Mouse (Mus musculus) heart, embryonic 12.5 days (tissue): ENCODE results near the gene Kcnmb4. TPM values are rescaled to one million over a fixed set of nuclear protein-coding genes. Genes with fewer than 3 reads are reported as not detected.
A peak's percentile ranks its signal among the peaks of the same experiment; 100 is the strongest.

Experiments
- ATAC-seq: fragments of 200-750 bp; cut with Nextera tagmentation; 2 replicates; pipeline ENCODE4 v1.8.0; 2017; ENCODE audit warnings: moderate TSS enrichment, moderate library complexity; ENCODE audit not compliant: insufficient number of reproducible peaks, low FRiP score
- H3K27ac ChIP-seq: fragments of 300-500 bp; sonication (generic); 2 replicates; pipeline ENCODE4 v1.5.1; 2016; ENCODE audit warnings: mild to moderate bottlenecking, moderate library complexity; ENCODE audit not compliant: poor library complexity, severe bottlenecking
- H3K27me3 ChIP-seq: fragments of 300-500 bp; sonication (generic); replicated peaks from 2 replicates; pipeline ENCODE4 v1.6.1; 2016; ENCODE audit warnings: mild to moderate bottlenecking, moderate library complexity
- H3K36me3 ChIP-seq: fragments of 300-500 bp; sonication (generic); 2 replicates; pipeline ENCODE4 v1.6.1; 2016; ENCODE audit warnings: mild to moderate bottlenecking, moderate library complexity
- H3K4me1 ChIP-seq: fragments of 300-500 bp; sonication (generic); replicated peaks from 2 replicates; pipeline ENCODE4 v1.6.1; 2016; ENCODE audit warnings: mild to moderate bottlenecking
- H3K4me2 ChIP-seq: fragments of 300-500 bp; sonication (generic); 2 replicates; pipeline ENCODE4 v1.6.1; 2016; ENCODE audit warnings: mild to moderate bottlenecking, moderate library complexity
- H3K4me3 ChIP-seq: fragments of 300-500 bp; sonication (generic); 2 replicates; pipeline ENCODE4 v1.5.1; 2016; ENCODE audit warnings: mild to moderate bottlenecking
- H3K9ac ChIP-seq: fragments of 300-500 bp; sonication (generic); 2 replicates; pipeline ENCODE4 v1.6.1; 2016; ENCODE audit warnings: mild to moderate bottlenecking, moderate library complexity
- H3K9me3 ChIP-seq: fragments of 300-500 bp; sonication (generic); replicated peaks from 2 replicates; pipeline ENCODE4 v1.6.1; 2016; ENCODE audit warnings: mild to moderate bottlenecking, moderate library complexity
- WGBS: fragments of 180-500 bp; shearing (Covaris S2); methylation state at CpG from one replicate; pipeline ENCODE4 v1.1.7; 2016; 5-methylcytosine and 5-hydroxymethylcytosine counted together
- polyA plus RNA-seq: library from polyadenylated mRNA; unstranded; fragments of >200 nt; fragmentation: Nextera tagmentation; extraction: Ambion mirVana; gene quantifications from 2 replicates; pipeline ENCODE4 v1.2.1, GENCODE M21; 2016

Gene Kcnmb4
- 6.3 and 7.5 TPM in 2 replicates for polyA plus RNA-seq

DNA sequence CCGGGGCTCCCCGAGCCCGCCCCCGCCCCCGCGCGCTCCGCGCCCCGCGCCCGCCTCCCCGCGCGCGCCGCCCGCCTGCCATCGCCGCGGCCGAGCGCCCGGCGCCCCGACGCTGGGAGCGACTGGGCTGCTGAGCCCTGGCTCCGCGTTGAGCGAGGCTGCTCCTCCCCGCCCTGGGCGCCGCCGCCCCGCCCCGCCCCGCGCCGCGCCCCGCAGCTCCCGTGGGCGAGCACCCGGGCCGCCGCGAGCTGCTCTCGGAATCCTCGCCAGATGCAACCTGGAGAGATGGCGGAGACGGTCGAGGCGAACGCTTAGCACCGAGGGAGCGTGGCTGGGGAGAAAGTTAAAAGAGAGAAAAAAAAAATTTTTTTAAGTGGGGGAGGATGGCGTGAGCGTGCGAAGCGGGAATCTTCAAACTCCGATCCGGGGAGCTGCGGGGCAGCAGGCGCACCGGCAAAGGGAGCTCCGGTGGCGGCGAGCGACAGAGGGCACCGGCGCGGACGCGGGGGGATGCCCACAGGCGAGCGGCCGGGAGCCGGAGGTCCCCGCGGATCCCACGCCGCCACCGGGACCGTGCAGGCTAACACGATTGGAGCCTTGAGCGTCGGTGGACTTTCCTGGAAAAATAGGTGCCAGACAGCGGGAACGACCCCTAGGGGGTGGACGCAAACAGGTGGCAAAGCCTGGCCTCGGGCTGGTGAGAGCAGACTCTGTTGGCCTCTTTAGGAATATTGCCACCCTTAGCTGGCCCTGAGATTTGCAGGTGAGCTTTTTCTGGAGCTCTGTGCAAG is at the start of gene Kcnmb4:
Gene Kcnmb4 (minus strand): TSS at position 120 of the 791 bp plus-strand sequence.
- Histone ChIP-seq H3K36me3 (no peaks in the 10 kb centered on the region), H3K4me3 (peak within 1 kb of the TSS; percentile 75), H3K9ac (peak within 1 kb of the TSS; percentile 81), H3K4me1 (peaks cover 17% of the 10 kb centered on the region), H3K27me3 (no peaks in the 10 kb centered on the region), H3K4me2 (peak within 1 kb of the TSS; percentile 98), H3K9me3 (peaks cover 6% of the 10 kb centered on the region), H3K27ac (peak within 1 kb of the TSS; percentile 16; the same call in 1 of the 2 replicates)
- peak; percentile 78 for ATAC-seq
- WGBS, result 2% methylated on average over 76 of the region's 92 CpGs

DNA sequence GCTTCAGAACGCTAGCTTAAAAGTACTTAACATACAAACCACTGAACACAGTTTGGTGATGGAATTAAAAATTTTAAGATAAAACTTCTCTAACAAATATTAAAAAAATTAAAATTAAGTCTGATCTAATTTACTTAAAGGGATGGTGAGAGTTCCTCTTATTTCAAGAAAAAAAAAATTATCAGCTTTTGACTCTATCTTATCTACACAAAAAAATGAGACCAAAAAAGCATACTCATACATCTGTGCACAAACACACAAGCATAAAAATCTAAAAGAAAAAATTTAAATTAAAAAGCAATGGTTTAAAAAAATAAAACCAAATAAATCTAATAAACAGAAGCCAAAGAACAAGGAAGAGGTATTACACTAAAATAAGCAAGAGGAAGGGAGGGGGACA is 45.9 kb upstream of the Kcnmb4 start:
- no peak overlapping the region for H3K9ac ChIP-seq
- H3K9me3 ChIP-seq, result no peaks in the 10 kb centered on the region
- ATAC-seq, result no peak
- no peak overlapping the region for H3K4me2 ChIP-seq
- WGBS, result 87% methylated on average over 1 of the region's 1 CpGs
- no peaks in the 10 kb centered on the region for H3K36me3 ChIP-seq
- no peak overlapping the region for H3K4me3 ChIP-seq
- H3K27me3 ChIP-seq, result no peaks in the 10 kb centered on the region
- no peak overlapping the region for H3K27ac ChIP-seq
- no peaks in the 10 kb centered on the region for H3K4me1 ChIP-seq

DNA sequence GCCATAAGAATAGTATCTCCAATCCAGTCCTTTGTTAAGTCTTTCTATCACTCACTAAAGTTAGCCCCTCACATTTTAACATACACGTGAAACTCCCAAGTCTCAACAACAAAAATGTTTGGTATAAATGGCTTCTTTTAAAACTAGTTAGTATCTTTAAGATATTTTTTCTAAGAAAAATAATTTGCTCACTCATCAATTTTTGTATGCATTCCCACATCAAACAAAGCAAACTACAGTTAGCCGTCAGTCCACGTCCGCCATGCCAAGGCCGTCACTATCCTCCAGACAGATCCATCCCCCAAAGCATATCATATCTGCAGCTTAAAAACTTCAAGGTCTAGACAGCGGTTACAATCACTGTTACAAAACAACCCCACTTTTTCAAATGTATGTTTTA is 41.9 kb upstream of the Kcnmb4 start:
- Histone ChIP-seq H3K36me3 (no peaks in the 10 kb centered on the region), H3K27me3 (no peaks in the 10 kb centered on the region), H3K9me3 (no peaks in the 10 kb centered on the region), H3K4me1 (no peaks in the 10 kb centered on the region), H3K9ac (no peak overlapping the region), H3K4me3 (no peak overlapping the region), H3K4me2 (no peak overlapping the region), H3K27ac (no peak overlapping the region)
- no peak for ATAC-seq
- 82% methylated on average over 6 of the region's 6 CpGs for WGBS

DNA sequence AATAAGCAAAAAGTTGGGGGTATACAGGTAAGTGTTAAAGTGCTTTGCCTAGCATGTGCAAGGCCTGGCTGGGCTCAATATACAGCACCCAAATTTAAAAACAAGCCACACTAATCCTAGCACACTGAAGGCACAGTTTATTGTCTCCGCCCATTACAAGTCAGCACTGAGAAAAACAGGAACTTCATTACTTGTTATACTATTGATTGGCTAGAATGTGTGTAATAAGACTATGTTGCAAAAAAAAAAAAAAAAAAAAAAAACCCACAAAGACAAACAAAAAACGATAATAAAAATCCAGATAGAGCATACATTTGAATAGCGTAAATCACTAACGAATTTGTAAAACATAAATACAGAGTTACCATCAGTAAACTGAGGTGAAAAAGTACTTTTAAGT is 41.5 kb upstream of the Kcnmb4 start:
- H3K27ac ChIP-seq, result no peak overlapping the region
- H3K9me3 ChIP-seq, result no peaks in the 10 kb centered on the region
- no peaks in the 10 kb centered on the region for H3K36me3 ChIP-seq
- no peak overlapping the region for H3K4me2 ChIP-seq
- no peak overlapping the region for H3K9ac ChIP-seq
- ATAC-seq, result no peak
- 90% methylated on average over 4 of the region's 4 CpGs for WGBS
- no peaks in the 10 kb centered on the region for H3K4me1 ChIP-seq
- H3K4me3 ChIP-seq, result no peak overlapping the region
- no peaks in the 10 kb centered on the region for H3K27me3 ChIP-seq

DNA sequence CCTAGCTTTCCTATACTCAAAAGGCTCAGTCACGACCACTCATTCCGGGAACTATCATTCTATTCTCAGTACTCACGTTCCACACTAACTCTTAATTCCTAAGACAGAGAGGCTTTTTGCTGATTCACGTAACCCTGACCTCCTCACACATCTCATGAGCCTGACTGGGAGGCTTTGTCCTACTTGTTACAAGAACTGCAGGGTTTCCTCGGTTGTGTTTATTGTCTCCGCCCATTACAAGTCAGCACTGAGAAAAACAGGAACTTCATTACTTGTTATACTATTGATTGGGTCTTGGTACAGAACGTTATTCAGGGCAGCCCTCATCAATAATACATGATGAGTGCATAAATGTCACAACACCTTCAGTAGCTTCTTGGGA is 39.6 kb upstream of the Kcnmb4 start:
- 70% methylated on average over 7 of the region's 7 CpGs for WGBS
- H3K9me3 ChIP-seq, result no peaks in the 10 kb centered on the region
- no peaks in the 10 kb centered on the region for H3K4me1 ChIP-seq
- no peak overlapping the region for H3K9ac ChIP-seq
- ATAC-seq, result no peak
- H3K27me3 ChIP-seq, result no peaks in the 10 kb centered on the region
- H3K4me3 ChIP-seq, result no peak overlapping the region
- H3K27ac ChIP-seq, result no peak overlapping the region
- H3K4me2 ChIP-seq, result no peak overlapping the region
- no peaks in the 10 kb centered on the region for H3K36me3 ChIP-seq

DNA sequence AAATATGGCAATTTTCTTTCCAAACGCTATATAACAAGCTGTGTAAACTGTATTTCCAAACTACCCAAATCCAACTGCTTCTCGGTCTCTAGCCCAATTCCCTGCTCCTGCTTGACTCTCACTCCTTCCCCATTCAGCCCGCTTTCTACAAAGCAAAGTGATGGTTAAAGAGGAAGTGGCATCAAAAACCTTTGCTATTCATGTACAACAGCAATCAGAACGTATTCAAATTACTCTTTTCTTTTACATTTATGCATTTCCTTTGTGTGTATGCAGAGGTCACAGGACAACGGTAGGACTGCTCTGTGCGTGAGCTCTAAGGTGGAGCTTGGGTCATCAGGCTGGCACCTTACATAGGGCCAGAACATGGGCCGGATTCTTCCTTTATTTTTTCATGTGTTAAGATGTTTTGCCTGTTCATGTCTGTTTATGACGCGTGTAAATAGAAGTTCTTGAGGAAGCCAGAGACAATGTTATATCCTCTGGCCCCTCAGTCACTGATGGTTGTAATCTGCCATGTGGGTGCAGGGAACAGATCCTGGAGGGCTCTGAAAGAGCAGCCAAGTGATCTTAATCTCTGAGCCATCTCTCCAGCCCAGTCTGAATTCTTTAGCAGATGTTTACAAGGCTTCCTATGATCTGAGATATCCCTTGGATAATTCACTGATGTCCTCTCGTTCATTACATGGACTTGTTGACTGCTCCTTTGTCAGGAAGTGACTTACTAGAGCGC is 39.0 kb upstream of the Kcnmb4 start:
- H3K27ac ChIP-seq, result no peak overlapping the region
- H3K4me3 ChIP-seq, result no peak overlapping the region
- no peaks in the 10 kb centered on the region for H3K4me1 ChIP-seq
- no peaks in the 10 kb centered on the region for H3K27me3 ChIP-seq
- 91% methylated on average over 11 of the region's 11 CpGs for WGBS
- ATAC-seq, result no peak
- H3K9me3 ChIP-seq, result no peaks in the 10 kb centered on the region
- H3K4me2 ChIP-seq, result no peak overlapping the region
- H3K9ac ChIP-seq, result no peak overlapping the region
- H3K36me3 ChIP-seq, result no peaks in the 10 kb centered on the region

DNA sequence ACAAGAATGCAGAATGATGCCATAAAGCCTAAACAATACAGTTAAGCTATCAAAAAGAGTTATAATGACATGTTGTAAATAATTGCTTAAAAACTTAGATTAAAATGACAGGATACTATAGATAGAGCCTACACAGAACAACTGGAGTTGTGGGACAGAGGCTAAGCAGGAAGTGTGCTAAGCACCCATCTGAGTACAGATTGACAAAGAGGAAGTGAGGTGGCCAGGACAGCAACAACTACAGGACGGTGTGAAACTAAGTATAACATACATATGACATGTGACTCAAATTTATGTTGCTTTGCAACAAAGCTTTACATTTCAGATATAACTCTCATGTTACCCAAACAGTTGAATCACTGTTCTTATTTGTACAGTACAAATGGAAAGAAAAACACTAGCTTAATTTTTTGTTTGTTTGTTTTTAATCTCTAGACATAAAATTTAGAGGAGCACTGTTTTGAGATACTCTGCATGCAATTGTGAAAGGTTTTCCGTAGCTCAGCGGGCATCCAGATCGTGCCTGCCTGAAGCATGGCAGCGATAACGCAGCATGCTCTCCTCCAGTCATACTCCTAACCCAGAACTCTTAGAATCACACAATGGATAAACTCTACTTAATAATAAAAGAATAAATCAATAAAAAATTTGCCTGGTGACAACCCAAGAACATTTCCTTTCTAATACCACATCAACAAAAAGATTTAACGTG is 31.8 kb upstream of the Kcnmb4 start:
- ATAC-seq, result no peak
- H3K27ac ChIP-seq, result no peak overlapping the region
- no peaks in the 10 kb centered on the region for H3K27me3 ChIP-seq
- no peak overlapping the region for H3K4me3 ChIP-seq
- H3K4me2 ChIP-seq, result no peak overlapping the region
- no peaks in the 10 kb centered on the region for H3K9me3 ChIP-seq
- H3K36me3 ChIP-seq, result peaks cover 3% of the 10 kb centered on the region; the same call in 1 of the 2 replicates
- no peak overlapping the region for H3K9ac ChIP-seq
- WGBS, result 90% methylated on average over 7 of the region's 7 CpGs
- H3K4me1 ChIP-seq, result no peaks in the 10 kb centered on the region

DNA sequence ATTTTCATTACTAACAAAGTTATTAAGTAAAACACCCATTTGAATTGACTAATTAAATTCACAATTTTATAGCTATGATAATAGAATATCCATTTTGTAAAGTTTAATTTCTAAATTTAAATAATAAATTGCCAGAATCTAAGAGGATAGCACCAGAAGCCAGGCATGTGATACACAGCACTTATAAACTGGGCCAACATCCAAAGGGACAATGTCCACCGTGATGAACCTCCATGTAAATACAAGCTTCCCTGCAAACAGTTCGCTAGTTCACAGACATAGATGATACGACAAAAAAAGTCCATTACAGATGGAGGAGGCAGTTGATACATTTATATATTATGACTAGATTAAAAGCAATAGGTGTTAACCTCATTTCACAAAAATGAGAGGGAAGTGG is 19.1 kb upstream of the Kcnmb4 start:
- no peak overlapping the region for H3K27ac ChIP-seq
- H3K9ac ChIP-seq, result no peak overlapping the region
- no peak for ATAC-seq
- 96% methylated on average over 3 of the region's 3 CpGs for WGBS
- H3K9me3 ChIP-seq, result no peaks in the 10 kb centered on the region
- H3K4me1 ChIP-seq, result no peaks in the 10 kb centered on the region
- H3K27me3 ChIP-seq, result no peaks in the 10 kb centered on the region
- H3K4me3 ChIP-seq, result no peak overlapping the region
- no peak overlapping the region for H3K4me2 ChIP-seq
- H3K36me3 ChIP-seq, result peaks cover 51% of the 10 kb centered on the region

DNA sequence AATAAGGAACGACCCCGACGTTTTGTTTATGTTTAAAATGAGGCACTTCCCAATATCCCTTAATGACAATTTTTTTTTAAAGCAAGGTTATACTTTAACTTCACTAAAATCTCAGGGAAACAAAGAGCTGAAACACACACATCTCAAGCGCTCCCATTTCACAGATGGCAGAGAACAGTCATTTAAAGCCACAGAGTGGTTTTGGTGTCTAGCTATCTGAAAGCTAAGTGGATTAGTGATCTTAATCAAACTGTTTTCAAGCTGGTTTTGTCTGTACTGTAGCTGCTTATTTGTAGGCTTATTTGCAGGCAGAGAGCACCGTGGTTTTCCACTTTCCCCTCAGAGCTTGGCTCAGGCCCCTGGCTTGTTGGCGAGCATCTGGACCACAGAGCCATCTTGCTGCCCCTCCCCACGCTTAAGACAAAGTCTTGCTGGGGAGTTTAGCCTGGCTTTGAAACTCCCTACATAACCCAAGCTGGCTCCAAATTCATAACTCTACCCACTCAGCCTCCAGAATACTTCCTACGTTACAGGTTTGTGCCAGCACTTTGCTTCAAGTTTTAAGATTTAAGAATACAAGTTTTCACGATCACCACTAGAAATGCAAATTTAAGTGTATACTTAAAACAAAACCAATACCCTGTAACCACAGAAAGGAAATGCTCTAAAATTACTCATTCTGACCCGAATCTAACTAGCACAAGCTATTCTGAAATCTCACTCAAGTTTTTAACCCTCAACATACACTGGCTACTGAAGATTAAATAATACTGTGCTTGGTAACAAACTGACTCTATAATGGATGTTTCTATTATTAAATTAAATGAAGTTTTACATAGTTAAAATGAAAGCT is 13.4 kb upstream of the Kcnmb4 start:
- H3K36me3 ChIP-seq, result peaks cover 48% of the 10 kb centered on the region
- H3K9ac ChIP-seq, result no peak overlapping the region
- 92% methylated on average over 10 of the region's 10 CpGs for WGBS
- H3K4me2 ChIP-seq, result no peak overlapping the region
- no peak overlapping the region for H3K4me3 ChIP-seq
- no peaks in the 10 kb centered on the region for H3K27me3 ChIP-seq
- no peaks in the 10 kb centered on the region for H3K4me1 ChIP-seq
- H3K9me3 ChIP-seq, result no peaks in the 10 kb centered on the region
- H3K27ac ChIP-seq, result no peak overlapping the region
- ATAC-seq, result no peak

DNA sequence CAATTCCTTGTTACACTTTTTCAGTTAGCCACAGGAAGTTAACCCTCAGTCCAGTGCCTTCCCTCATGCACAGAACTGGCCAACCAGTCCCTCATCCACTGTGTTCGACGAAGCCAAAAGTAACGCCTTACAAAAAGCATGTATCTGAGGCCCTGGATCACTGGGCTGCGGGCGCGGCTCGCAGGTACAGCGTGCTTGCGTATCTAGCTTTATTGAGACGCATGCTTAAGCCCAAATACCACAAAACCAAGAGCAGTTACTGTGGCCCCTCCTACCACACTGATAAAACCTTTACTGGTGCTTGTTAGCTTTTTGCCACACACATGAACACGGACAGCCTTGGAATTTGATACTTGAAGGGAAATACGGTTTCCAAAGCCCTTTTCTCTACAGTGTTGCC is 8.2 kb upstream of the Kcnmb4 start:
- 83% methylated on average over 12 of the region's 12 CpGs for WGBS
- no peak for ATAC-seq
- Histone ChIP-seq H3K27me3 (no peaks in the 10 kb centered on the region), H3K4me2 (no peak overlapping the region), H3K27ac (no peak overlapping the region), H3K36me3 (peaks cover 35% of the 10 kb centered on the region), H3K4me3 (no peak overlapping the region), H3K9me3 (no peaks in the 10 kb centered on the region), H3K4me1 (no peaks in the 10 kb centered on the region), H3K9ac (no peak overlapping the region)
